Mouse (Mus musculus): ENCODE measurements around the gene Adcy9. TPM values are rescaled to one million over a fixed set of nuclear protein-coding genes. Genes with fewer than 3 reads are reported as not detected.
"Not testable (repeated sequence)": the region's sequence is repeated elsewhere in the genome, so short reads cannot be mapped to it uniquely, and the experiment has no call there.

The Adcy9 gene
- total RNA-seq, 2 experiments from 2014 or later: 21.2 to 25.0 TPM

DNA sequence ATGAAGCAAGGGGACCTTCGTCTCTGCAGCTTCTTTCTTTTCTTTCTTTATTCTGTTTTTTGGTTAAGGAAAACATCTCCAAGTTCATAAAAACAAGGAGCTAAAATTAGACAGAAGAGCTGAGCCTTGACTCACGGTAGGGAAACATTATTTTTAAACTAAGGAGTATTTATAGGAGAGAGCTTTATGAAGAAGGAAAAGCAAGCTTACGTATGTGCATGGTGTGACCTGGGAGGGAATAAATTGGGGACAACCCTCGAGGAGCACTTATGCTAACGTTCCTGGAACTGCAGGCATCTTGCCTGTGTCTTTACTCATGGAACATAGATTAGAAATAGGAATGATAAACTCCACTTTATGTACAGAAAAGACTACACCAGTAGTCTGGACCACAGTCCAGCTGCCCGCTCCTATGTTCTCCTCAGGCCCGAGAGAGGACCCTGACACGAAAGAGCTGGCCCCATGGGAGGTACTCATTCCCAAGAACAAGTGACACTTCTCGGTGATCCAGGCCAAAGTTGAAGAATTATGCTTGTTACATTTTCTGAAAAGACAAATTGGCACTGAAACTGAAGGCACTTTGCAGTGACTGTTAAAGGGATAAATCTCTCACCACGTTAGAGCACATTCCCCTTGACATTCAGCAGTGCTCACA lies 24.5 kb downstream of the Adcy9 start:
- intact Hi-C loops (cut with DNase I): no loop called here

DNA sequence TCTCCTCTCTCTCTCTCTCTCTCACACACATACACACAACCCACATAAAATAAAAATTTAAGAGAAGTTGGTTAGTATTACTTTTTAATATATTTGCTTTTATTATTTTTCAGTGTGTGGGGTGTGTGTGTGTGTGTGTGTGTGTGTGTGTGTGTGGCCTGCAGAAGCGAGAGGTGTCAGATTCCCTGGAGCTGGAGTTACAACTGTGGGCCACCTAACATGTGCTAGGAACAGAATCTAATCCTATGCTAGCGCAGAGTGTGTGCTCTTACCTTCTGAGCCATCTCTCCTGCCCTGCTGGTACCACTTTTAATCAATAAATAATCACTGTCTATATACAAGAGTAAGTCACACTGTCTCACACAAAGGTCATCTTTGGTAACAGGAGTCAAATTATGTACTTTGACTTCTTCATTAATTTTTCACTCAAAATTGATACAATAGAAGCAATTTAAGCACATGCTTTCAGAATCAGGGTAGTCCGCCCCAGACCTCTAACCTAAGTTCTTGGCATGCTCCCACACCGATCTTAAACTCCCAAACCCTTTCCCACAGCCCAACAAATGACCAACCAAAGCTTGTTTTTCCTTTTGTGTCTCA lies 25.2 kb downstream of the Adcy9 start:
- DNase-seq: no peak
- intact Hi-C loops (cut with DNase I): no loop called here

More for the DNA sequence above, 24.5 kb downstream of the Adcy9 start:
- DNase-seq: no peak

- intact Hi-C loops (cut with DNase I): no loop called here
- DNase-seq: no peak
These were observed 36.7 kb downstream of the Adcy9 start for GRCm38 (mm10) chr16:4383473-4384038.

GRCm38 (mm10) chr16:4382406-4382805 lies 37.9 kb downstream of the Adcy9 start:
- intact Hi-C loops (cut with DNase I): no loop called here
- no peak for DNase-seq

GRCm38 (mm10) chr16:4381487-4381886 lies 38.8 kb downstream of the Adcy9 start:
- intact Hi-C loops (cut with DNase I): no loop called here
- DNase-seq: peak in 1 of 2 experiments; percentile 31

GRCm38 (mm10) chr16:4378788-4379187 lies 41.5 kb downstream of the Adcy9 start:
- no peak for DNase-seq
- intact Hi-C loops (cut with DNase I): no loop called here

- intact Hi-C loops (cut with DNase I): loop anchor here (2.0 kb wide), 1 partner anchor 41 kb away; no protein-coding TSS in a partner anchor
- peak in 1 of 2 experiments; percentile 35 for DNase-seq
These were observed 42.7 kb downstream of the Adcy9 start for GRCm38 (mm10) chr16:4377556-4377955.

- intact Hi-C loops (cut with DNase I): no loop called here
- peak; percentile 25 to 41 for DNase-seq
These were observed 45.4 kb downstream of the Adcy9 start for GRCm38 (mm10) chr16:4374780-4375380.

DNA sequence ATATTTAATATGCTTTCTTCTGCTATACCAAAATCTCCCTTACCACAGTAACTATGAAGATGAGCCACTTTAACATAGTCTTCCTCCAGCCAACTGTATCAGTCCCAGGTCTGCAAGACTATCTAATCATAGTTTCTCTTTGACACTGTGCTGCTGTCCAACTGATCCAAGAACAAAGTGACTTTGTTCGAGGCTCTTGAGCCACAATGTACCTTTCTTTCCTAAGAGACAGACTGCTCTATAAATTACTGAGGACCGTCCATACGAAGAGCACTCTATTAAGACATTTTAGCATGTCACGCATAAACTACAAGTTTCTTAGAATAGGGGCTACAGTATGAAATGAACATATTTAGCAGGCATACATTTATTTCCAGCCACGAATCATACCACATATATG lies 46.0 kb downstream of the Adcy9 start:
- intact Hi-C loops (cut with DNase I): no loop called here

GRCm38 (mm10) chr16:4371039-4371438 lies 49.3 kb downstream of the Adcy9 start:
- intact Hi-C loops (cut with DNase I): no loop called here
- DNase-seq: no peak

More for the DNA sequence above, 46.0 kb downstream of the Adcy9 start:
- no peak for DNase-seq

DNA sequence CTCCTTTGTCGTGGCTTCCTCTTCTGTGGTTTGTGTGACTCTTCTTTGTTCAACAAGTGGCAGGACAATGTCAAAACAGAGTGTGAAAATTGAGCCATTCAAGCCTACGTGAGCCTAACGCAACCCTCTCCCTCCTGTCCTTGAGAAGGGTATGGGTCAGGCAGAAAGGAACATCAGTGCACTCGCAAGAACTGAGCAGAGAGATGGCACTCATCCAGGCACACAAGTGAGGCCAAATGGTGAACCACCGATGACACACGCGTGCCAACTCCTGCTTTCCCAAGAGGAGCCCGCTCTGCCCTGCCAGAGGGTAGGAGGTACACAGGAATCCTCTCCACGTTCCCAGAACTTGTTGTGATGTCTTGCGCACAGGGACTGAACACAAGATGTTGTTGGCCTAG lies 50.2 kb downstream of the Adcy9 start:
- peak; percentile 72 to 81 for DNase-seq
- intact Hi-C loops (cut with DNase I): no loop called here

DNA sequence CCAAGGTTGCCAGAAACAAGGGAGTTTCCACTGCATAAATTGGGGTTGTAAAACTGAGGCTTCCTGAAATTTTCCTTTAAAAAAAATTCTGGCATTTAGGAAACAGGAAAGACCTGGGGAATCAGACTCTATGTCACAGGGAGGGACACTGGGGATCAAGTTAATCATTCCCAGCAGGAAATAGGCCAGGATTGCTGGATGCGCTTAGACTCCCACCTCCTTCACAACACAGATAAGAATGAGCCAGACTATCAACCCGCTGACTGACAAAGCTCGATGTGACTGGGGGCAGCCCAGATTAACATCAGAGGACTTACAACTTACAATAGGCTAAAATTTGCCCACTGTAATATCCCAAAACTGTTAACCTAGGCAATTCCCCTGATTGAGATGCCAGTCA lies 52.4 kb downstream of the Adcy9 start:
- DNase-seq: no peak
- intact Hi-C loops (cut with DNase I): no loop called here

GRCm38 (mm10) chr16:4367291-4367690 lies 53.0 kb downstream of the Adcy9 start:
- intact Hi-C loops (cut with DNase I): no loop called here
- peak in 1 of 2 experiments; percentile 25 for DNase-seq

- no peak for DNase-seq
- intact Hi-C loops (cut with DNase I): no loop called here
These were observed 53.6 kb downstream of the Adcy9 start for GRCm38 (mm10) chr16:4366671-4367070.

GRCm38 (mm10) chr16:4363341-4364116 lies 56.8 kb downstream of the Adcy9 start:
- no peak for DNase-seq
- intact Hi-C loops (cut with DNase I): no loop called here

DNA sequence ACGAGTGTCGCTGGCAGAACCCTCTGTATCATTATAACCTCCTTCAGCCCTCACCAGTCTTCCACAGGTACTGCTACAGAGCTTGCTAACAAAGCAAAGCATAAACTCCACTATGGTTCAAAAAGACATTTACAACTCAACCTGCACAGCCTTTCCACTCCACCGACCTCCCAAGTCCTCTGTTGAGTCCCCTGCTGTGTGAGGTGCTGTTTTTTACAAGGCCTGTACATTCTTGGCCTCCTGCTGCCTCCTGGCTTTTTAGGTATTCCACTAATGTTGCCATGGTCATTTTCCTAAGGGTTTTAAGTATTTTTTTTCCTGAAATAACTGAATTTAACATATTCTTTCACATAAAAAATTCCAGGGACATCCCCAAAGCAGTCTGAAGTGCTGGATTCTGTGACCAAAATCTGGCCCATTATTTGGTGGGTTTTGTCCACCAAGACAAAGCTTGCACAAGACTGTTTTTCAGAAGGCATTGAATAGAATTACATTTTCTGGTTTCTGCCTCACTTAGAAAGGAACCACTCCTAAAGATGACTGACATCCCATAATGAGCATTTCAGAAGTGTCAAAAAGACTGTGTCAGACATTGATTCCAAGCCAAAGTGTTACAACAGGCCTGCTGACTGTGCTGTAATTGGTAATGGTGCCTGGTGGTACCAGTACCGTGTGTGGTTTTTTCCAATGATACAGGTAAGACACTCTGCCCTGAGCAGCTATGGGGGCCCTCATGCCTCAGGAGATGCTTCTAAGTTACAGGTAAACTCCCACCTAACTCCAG lies 64.8 kb downstream of the Adcy9 start:
- intact Hi-C loops (cut with DNase I): no loop called here
- no peak for DNase-seq

- no peak for DNase-seq
- intact Hi-C loops (cut with DNase I): no loop called here
These were observed 77.7 kb downstream of the Adcy9 start for GRCm38 (mm10) chr16:4342579-4342978.

GRCm38 (mm10) chr16:4341316-4342062 lies 78.8 kb downstream of the Adcy9 start:
- intact Hi-C loops (cut with DNase I): no loop called here

DNA sequence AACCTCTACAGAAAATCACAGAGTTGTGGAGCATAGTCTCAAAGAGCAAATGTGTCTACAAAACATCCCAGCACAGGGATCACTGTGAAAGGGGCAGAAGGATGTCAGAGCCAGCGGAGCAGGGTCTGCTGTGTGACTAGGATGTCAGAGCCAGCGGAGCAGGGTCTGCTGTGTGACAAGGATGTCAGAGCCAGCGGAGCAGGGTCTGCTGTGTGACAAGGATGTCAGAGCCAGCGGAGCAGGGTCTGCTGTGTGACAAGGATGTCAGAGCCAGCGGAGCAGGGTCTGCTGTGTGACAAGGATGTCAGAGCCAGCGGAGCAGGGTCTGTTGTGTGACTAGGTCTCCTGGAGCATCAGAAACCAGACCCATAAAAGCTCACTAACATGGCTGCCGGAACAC lies 81.1 kb downstream of the Adcy9 start:
- intact Hi-C loops (cut with DNase I); DNase-seq: not testable (repeated sequence)

More at GRCm38 (mm10) chr16:4341316-4342062, 78.8 kb downstream of the Adcy9 start:
- no peak for DNase-seq

All from heart, postnatal 14 days (tissue).